Mouse (Mus musculus) myocyte (in vitro differentiated cells): Measurements from ENCODE around the gene Eif3i. TPM values are rescaled to one million over a fixed set of nuclear protein-coding genes. Genes with fewer than 3 reads are reported as not detected.

Source experiments
- H3K27me3 ChIP-seq: one replicate; pipeline ENCODE4 v1.6.1; 2011; ENCODE audit not compliant: control insufficient read depth, insufficient read depth, insufficient read length
- H3K36me3 ChIP-seq: one replicate; pipeline ENCODE4 v1.6.1; 2011; ENCODE audit not compliant: control insufficient read depth, insufficient read depth
- H3K4me2 ChIP-seq: one replicate; pipeline ENCODE4 v1.6.1; 2011; ENCODE audit warnings: low read depth, control low read depth
- H3K4me3 ChIP-seq: one replicate; pipeline ENCODE4 v1.5.1; 2011; ENCODE audit warnings: mild to moderate bottlenecking, control low read depth, moderate library complexity
- H3K79me2 ChIP-seq: one replicate; pipeline ENCODE4 v1.6.1; 2011; ENCODE audit not compliant: control insufficient read depth, insufficient read depth
- H3ac ChIP-seq: one replicate; pipeline ENCODE4 v1.6.1; 2011; ENCODE audit not compliant: control insufficient read depth, insufficient read length
- CEBPB ChIP-seq: IDR thresholded peaks from 2 replicates; pipeline ENCODE4 v1.6.1; 2011; ENCODE audit warnings: mild to moderate bottlenecking, moderate library complexity; ENCODE audit not compliant: poor library complexity, insufficient read depth, severe bottlenecking
- E2F4 ChIP-seq: IDR thresholded peaks from one replicate; pipeline ENCODE4 v1.6.1; 2011; ENCODE audit warnings: mild to moderate bottlenecking, control low read depth, moderate library complexity; ENCODE audit not compliant: insufficient read depth
- MAX ChIP-seq: IDR thresholded peaks from one replicate; pipeline ENCODE4 v1.6.1; 2011; ENCODE audit warnings: low read depth, mild to moderate bottlenecking, control low read depth
- MYOD1 ChIP-seq, 3 experiments: IDR thresholded peaks; one replicate each; pipeline ENCODE4 v1.6.1; 2011; ENCODE audit warnings: control low read depth in 2 of 3, low read depth in 2 of 3, mild to moderate bottlenecking in 2 of 3, moderate library complexity in 1 of 3; ENCODE audit not compliant: insufficient read length in 2 of 3, control insufficient read depth in 1 of 3
- MYOG ChIP-seq, 3 experiments: IDR thresholded peaks; one replicate each; pipeline ENCODE4 v1.6.1; 2011; ENCODE audit warnings: control low read depth in 2 of 3, low read depth in 2 of 3, mild to moderate bottlenecking in 2 of 3; ENCODE audit not compliant: insufficient read length in 2 of 3, control insufficient read depth in 1 of 3, insufficient read depth in 1 of 3
- POLR2A ChIP-seq: IDR thresholded peaks from one replicate; pipeline ENCODE4 v1.6.1; 2011; ENCODE audit warnings: low read depth, mild to moderate bottlenecking, control low read depth, moderate library complexity; ENCODE audit not compliant: insufficient read length
- POLR2AphosphoS2 ChIP-seq: IDR thresholded peaks from one replicate; pipeline ENCODE4 v1.6.1; 2011; ENCODE audit warnings: low read depth, control low read depth; ENCODE audit not compliant: insufficient read length
- REST ChIP-seq: IDR thresholded peaks from one replicate; pipeline ENCODE4 v1.6.1; 2011; ENCODE audit warnings: mild to moderate bottlenecking, control low read depth, moderate library complexity; ENCODE audit not compliant: insufficient read depth, insufficient read length
- SRF ChIP-seq: IDR thresholded peaks from one replicate; pipeline ENCODE4 v1.6.1; 2011; ENCODE audit warnings: low read depth; ENCODE audit not compliant: control insufficient read depth, insufficient read length
- TCF12 ChIP-seq: IDR thresholded peaks from one replicate; pipeline ENCODE4 v1.6.1; 2011; ENCODE audit warnings: mild to moderate bottlenecking, control low read depth; ENCODE audit not compliant: poor library complexity, insufficient read depth, severe bottlenecking
- TCF3 ChIP-seq: IDR thresholded peaks from one replicate; pipeline ENCODE4 v1.6.1; 2011; ENCODE audit warnings: low read depth, control low read depth; ENCODE audit not compliant: insufficient read length
- USF1 ChIP-seq: IDR thresholded peaks from one replicate; pipeline ENCODE4 v1.6.1; 2011; ENCODE audit warnings: low read depth, mild to moderate bottlenecking, control low read depth, moderate library complexity
- polyA plus RNA-seq: library from polyadenylated mRNA; unstranded; fragments of >200 nt; fragmentation: generic; extraction: Trizol; gene quantifications from one replicate; pipeline ENCODE4 v1.2.1, GENCODE M21; 2012; ENCODE audit warnings: missing spikeins

Eif3i gene
- polyA plus RNA-seq, 1 experiment, result 358 TPM

GRCm38 (mm10) chr4:129640101-129640637 is 39.7 kb upstream of the Eif3i start:
- Histone ChIP-seq H3K79me2 (peaks cover 25% of the 10 kb centered on the region), H3K4me3 (peak overlapping the region; percentile 54), H3K4me2 (peak overlapping the region; percentile 82), H3K27me3 (no peaks in the 10 kb centered on the region), H3K36me3 (peaks cover 24% of the 10 kb centered on the region), H3ac (peak overlapping the region; percentile 14)
- TF ChIP-seq TCF12, result no peak

- peak overlapping the region; percentile 54 for H3K4me3 ChIP-seq
- TF ChIP-seq MAX, result no peak
- TF ChIP-seq SRF, result no peak
- TF ChIP-seq E2F4, result no peak
- no peak for TF ChIP-seq MYOG (IDR thresholded peaks at IDR 0.05; ENCODE audit: control insufficient read depth in 1 of 3, insufficient read depth in 1 of 3, insufficient read length in 2 of 3, low read depth in 2 of 3)
- no peak for TF ChIP-seq TCF12
- no peak for TF ChIP-seq POLR2A
- no peak for TF ChIP-seq POLR2AphosphoS2
- no peak for TF ChIP-seq CEBPB
- no peak for TF ChIP-seq USF1
- TF ChIP-seq MYOD1 (IDR thresholded peaks at IDR 0.05; ENCODE audit: control insufficient read depth in 1 of 3, insufficient read length in 2 of 3, low read depth in 2 of 3), result no peak
- TF ChIP-seq TCF3, result no peak
- no peak for TF ChIP-seq REST
- peaks cover 28% of the 10 kb centered on the region for H3K36me3 ChIP-seq
- no peak overlapping the region for H3ac ChIP-seq
- H3K4me2 ChIP-seq, result peak overlapping the region; percentile 82
- H3K27me3 ChIP-seq, result no peaks in the 10 kb centered on the region
- peaks cover 25% of the 10 kb centered on the region for H3K79me2 ChIP-seq
Measured at GRCm38 (mm10) chr4:129639221-129639620, 38.8 kb upstream of the Eif3i start.

GRCm38 (mm10) chr4:129633852-129634251 is 33.4 kb upstream of the Eif3i start:
- Histone ChIP-seq H3K4me3 (no peak overlapping the region), H3K36me3 (peaks cover 39% of the 10 kb centered on the region), H3ac (no peak overlapping the region), H3K4me2 (no peak overlapping the region), H3K27me3 (no peaks in the 10 kb centered on the region), H3K79me2 (peaks cover 9% of the 10 kb centered on the region)
- TF ChIP-seq MYOG (IDR thresholded peaks at IDR 0.05; ENCODE audit: control insufficient read depth in 1 of 3, insufficient read depth in 1 of 3, insufficient read length in 2 of 3, low read depth in 2 of 3), result no peak
- no peak for TF ChIP-seq USF1
- TF ChIP-seq POLR2A, result no peak
- TF ChIP-seq TCF12, result no peak
- no peak for TF ChIP-seq TCF3
- no peak for TF ChIP-seq E2F4
- no peak for TF ChIP-seq CEBPB
- no peak for TF ChIP-seq REST
- TF ChIP-seq MYOD1 (IDR thresholded peaks at IDR 0.05; ENCODE audit: control insufficient read depth in 1 of 3, insufficient read length in 2 of 3, low read depth in 2 of 3), result no peak
- no peak for TF ChIP-seq MAX
- TF ChIP-seq POLR2AphosphoS2, result no peak
- TF ChIP-seq SRF, result no peak

GRCm38 (mm10) chr4:129631867-129632266 is 31.4 kb upstream of the Eif3i start:
- H3K79me2 ChIP-seq, result no peaks in the 10 kb centered on the region

GRCm38 (mm10) chr4:129630944-129631343 is 30.5 kb upstream of the Eif3i start:
- peaks cover 27% of the 10 kb centered on the region for H3K36me3 ChIP-seq
- H3K4me2 ChIP-seq, result no peak overlapping the region
- H3K4me3 ChIP-seq, result no peak overlapping the region
- no peak overlapping the region for H3ac ChIP-seq
- H3K79me2 ChIP-seq, result no peaks in the 10 kb centered on the region
- TF ChIP-seq TCF12 (no peak), SRF (no peak), E2F4 (no peak), CEBPB (no peak), POLR2A (no peak), MYOG (IDR thresholded peaks at IDR 0.05; ENCODE audit: control insufficient read depth in 1 of 3, insufficient read depth in 1 of 3, insufficient read length in 2 of 3, low read depth in 2 of 3) (no peak), TCF3 (no peak), MAX (no peak), MYOD1 (IDR thresholded peaks at IDR 0.05; ENCODE audit: control insufficient read depth in 1 of 3, insufficient read length in 2 of 3, low read depth in 2 of 3) (no peak), REST (no peak), USF1 (no peak), POLR2AphosphoS2 (no peak)
- H3K27me3 ChIP-seq, result no peaks in the 10 kb centered on the region

More at GRCm38 (mm10) chr4:129631867-129632266, 31.4 kb upstream of the Eif3i start:
- H3ac ChIP-seq, result no peak overlapping the region
- TF ChIP-seq REST (no peak), TCF3 (no peak), SRF (no peak), CEBPB (no peak), MAX (no peak), E2F4 (no peak), MYOD1 (IDR thresholded peaks at IDR 0.05; ENCODE audit: control insufficient read depth in 1 of 3, insufficient read length in 2 of 3, low read depth in 2 of 3) (no peak), POLR2AphosphoS2 (no peak), MYOG (IDR thresholded peaks at IDR 0.05; ENCODE audit: control insufficient read depth in 1 of 3, insufficient read depth in 1 of 3, insufficient read length in 2 of 3, low read depth in 2 of 3) (no peak), TCF12 (no peak), POLR2A (no peak), USF1 (no peak)
- no peak overlapping the region for H3K4me2 ChIP-seq
- H3K27me3 ChIP-seq, result no peaks in the 10 kb centered on the region
- no peak overlapping the region for H3K4me3 ChIP-seq
- peaks cover 31% of the 10 kb centered on the region for H3K36me3 ChIP-seq
